Mouse (Mus musculus): ENCODE measurements around the gene Rph3al. TPM values are rescaled to one million over a fixed set of nuclear protein-coding genes. Genes with fewer than 3 reads are reported as not detected.

Rph3al gene
- 3.5 and 8.7 TPM in 2 replicates for polyA plus RNA-seq (2012; rRNA removed; ENCODE audit: low replicate concordance)

GRCm38 (mm10) chr11:75938379-75938906, at the start of gene Rph3al:
Gene Rph3al, minus strand, starts transcription at chr11:75938429.

GRCm38 (mm10) chr11:75796029-75796445, 142.2 kb downstream of the Rph3al start, which contains the start of gene Doc2b:
Gene Doc2b, minus strand, starts transcription at chr11:75796049.

Other genes with a start within 250 kb of the Rph3al start
- gene Ywhae, start 205.6 kb downstream of the Rph3al start, polyA plus RNA-seq (2012; rRNA removed; ENCODE audit: low replicate concordance), result 191 TPM in 2 replicates
- gene Doc2b, start 142.4 kb downstream of the Rph3al start, polyA plus RNA-seq (2012; rRNA removed; ENCODE audit: low replicate concordance), result 1.3 and 1.7 TPM in 2 replicates
- gene 1700016K19Rik, start 61.5 kb upstream of the Rph3al start, polyA plus RNA-seq (2012; rRNA removed; ENCODE audit: low replicate concordance), result 0.18 TPM in 1 of 2 replicates, not detected in the other
- 38.9 and 88.7 TPM in 2 replicates for gene Rflnb, start 89.4 kb upstream of the Rph3al start, polyA plus RNA-seq (2012; rRNA removed; ENCODE audit: low replicate concordance)
- gene Vps53, start 241.2 kb upstream of the Rph3al start, polyA plus RNA-seq (2012; rRNA removed; ENCODE audit: low replicate concordance), result 30.9 and 34.8 TPM in 2 replicates
- gene Fam57a, start 241.2 kb upstream of the Rph3al start, polyA plus RNA-seq (2012; rRNA removed; ENCODE audit: low replicate concordance), result 13.5 and 32.9 TPM in 2 replicates